Mouse (Mus musculus) liver, embryonic 14.5 days (tissue): ENCODE measurements around the gene Ifne.

Experiments used
- CTCF ChIP-seq: IDR thresholded peaks from 2 replicates; pipeline ENCODE4 v1.5.1; 2016; ENCODE audit warnings: antibody characterized with exemption, low read depth, control low read depth
- EP300 ChIP-seq: IDR thresholded peaks from 2 replicates; pipeline ENCODE4 v1.6.1; 2016; ENCODE audit warnings: antibody characterized with exemption, low read depth

DNA sequence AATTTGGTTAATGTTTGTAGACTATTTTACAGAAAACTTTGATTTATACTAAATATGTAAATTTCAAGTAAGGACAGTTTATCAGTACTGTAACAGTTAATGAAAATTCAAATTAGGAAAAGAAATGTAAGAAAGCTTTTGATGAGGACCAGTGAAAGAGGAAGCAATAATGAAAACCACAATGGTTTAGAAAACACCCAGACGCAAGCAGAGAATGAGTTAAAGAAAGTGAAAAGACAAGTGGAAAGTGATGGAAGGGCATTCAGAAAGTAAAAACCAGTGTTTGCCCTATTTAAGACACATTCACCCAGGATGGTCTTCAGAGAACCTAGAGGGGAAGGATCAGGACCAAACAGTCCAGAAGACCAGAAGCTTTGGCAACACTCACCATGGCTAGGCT is 30.3 kb downstream of the Ifne start, which contains the start of gene Ifna1:
- TF ChIP-seq CTCF (no peak), EP300 (no peak)
